Mouse (Mus musculus): ENCODE measurements around the gene B3gat3.

- TF ChIP-seq EP300 (IDR thresholded peaks at IDR 0.05; ENCODE audit: insufficient read depth, low read depth, low read length) (no peak), CTCF (IDR thresholded peaks at IDR 0.05) (no peak)
Measured at GRCm38 (mm10) chr19:8928689-8929223, 8.6 kb downstream of the B3gat3 start.
